Mouse (Mus musculus): ENCODE measurements at regions not wholly inside any gene's neighbourhood (a gene's known extent, or its start where the extent isn't known, plus 50 kb on each side); places are given as distances from the start of the nearest gene placed in this dataset.

DNA sequence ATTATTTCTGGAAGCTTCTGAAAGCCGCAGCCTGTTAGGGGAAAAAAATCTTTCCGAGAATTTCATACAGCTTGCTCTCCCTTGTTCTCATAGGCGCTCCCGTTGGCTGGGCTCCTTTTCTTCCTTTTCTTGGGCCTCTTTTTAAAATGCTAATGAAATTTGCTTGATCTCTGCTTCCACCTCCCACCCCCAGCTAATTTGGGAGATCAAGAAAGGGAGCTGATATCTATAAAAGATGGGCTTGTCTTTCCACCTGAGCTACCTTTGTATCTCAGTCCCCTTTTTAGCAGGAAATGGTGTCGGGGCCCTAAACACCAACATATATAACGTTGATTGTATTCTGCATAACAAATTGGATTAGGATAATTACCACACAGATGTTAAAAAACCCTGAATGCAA, 128.5 kb upstream of the Tex13c2 start:
- Histone ChIP-seq H3K4me1 (ENCODE audit: control insufficient read depth, insufficient read depth) (no peaks in the 10 kb centered on the region), H3K27me3 (ENCODE audit: control insufficient read depth, insufficient read depth, low read length) (no peaks in the 10 kb centered on the region), H3K9me3 (replicated peaks; ENCODE audit: control insufficient read depth, low read length) (no peaks in the 10 kb centered on the region), H3K27ac (ENCODE audit: low read depth) (peak overlapping the region; percentile 67), H3K4me3 (ENCODE audit: low read depth, low read length) (peak overlapping the region; percentile 40), H3K4me2 (ENCODE audit: low read depth, low read length) (peak overlapping the region; percentile 56), H3K9ac (replicated peaks; ENCODE audit: low read depth, low read length) (0 out of 2 replicates have a peak overlapping the region, but pooled peaks have one; percentile 6), H3K36me3 (replicated peaks; ENCODE audit: control insufficient read depth, insufficient read depth, low read length) (no peaks in the 10 kb centered on the region)
- TF ChIP-seq EP300 (IDR thresholded peaks at IDR 0.05; ENCODE audit: low read depth), result no peak
- no peak for TF ChIP-seq CTCF (IDR thresholded peaks at IDR 0.05; ENCODE audit: low read depth)
- ATAC-seq (ENCODE audit: insufficient read depth, low read depth), result 0 out of 2 replicates have a peak, but pooled peaks have one; percentile 4
- WGBS, result 36% methylated on average over 6 of the region's 6 CpGs
- no peak for DNase-seq (ENCODE audit: low spot score)

GRCm38 (mm10) chrX:42361400-42362028, 128.0 kb upstream of the Tex13c2 start:
- H3K36me3 ChIP-seq (replicated peaks; ENCODE audit: control insufficient read depth, insufficient read depth, low read length), result no peaks in the 10 kb centered on the region
- H3K9me3 ChIP-seq (replicated peaks; ENCODE audit: control insufficient read depth, low read length), result no peaks in the 10 kb centered on the region
- no peaks in the 10 kb centered on the region for H3K4me1 ChIP-seq (ENCODE audit: control insufficient read depth, insufficient read depth)
- no peak overlapping the region for H3K9ac ChIP-seq (replicated peaks; ENCODE audit: low read depth, low read length)
- WGBS, result 40% methylated on average over 15 of the region's 15 CpGs
- ATAC-seq (ENCODE audit: insufficient read depth, low read depth) (no peak), DNase-seq (ENCODE audit: low spot score) (no peak)
- H3K4me3 ChIP-seq (ENCODE audit: low read depth, low read length), result no peak overlapping the region
- no peaks in the 10 kb centered on the region for H3K27me3 ChIP-seq (ENCODE audit: control insufficient read depth, insufficient read depth, low read length)
- no peak for TF ChIP-seq EP300 (IDR thresholded peaks at IDR 0.05; ENCODE audit: low read depth)
- TF ChIP-seq CTCF (IDR thresholded peaks at IDR 0.05; ENCODE audit: low read depth), result no peak
- no peak overlapping the region for H3K4me2 ChIP-seq (ENCODE audit: low read depth, low read length)
- H3K27ac ChIP-seq (ENCODE audit: low read depth), result no peak overlapping the region

DNA sequence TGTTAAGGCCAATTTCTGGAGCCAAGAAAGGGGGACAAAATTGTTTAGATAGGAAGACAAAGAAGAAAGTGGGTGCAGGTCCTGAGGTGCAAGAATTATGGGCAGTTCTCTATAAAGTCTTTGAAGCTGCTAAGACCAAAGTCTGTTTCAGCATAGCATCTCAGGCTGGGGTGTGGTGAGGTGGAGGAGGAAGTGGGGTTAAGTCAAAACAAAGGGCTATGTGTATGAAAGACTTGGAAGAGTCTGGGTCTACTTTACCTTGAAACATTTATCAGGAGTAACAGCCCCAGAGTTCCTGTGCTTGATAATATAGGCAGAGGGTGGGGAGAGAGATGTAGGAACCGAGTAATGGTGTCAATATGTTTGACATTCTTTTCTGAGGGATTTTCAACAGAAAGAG, 125.4 kb upstream of the Tex13c2 start:
- WGBS, result 58% methylated on average over 1 of the region's 1 CpGs
- no peaks in the 10 kb centered on the region for H3K36me3 ChIP-seq (replicated peaks; ENCODE audit: control insufficient read depth, insufficient read depth, low read length)
- H3K4me3 ChIP-seq (ENCODE audit: low read depth, low read length), result no peak overlapping the region
- no peak overlapping the region for H3K27ac ChIP-seq (ENCODE audit: low read depth)
- no peak for TF ChIP-seq CTCF (IDR thresholded peaks at IDR 0.05; ENCODE audit: low read depth)
- no peak for TF ChIP-seq EP300 (IDR thresholded peaks at IDR 0.05; ENCODE audit: low read depth)
- no peak overlapping the region for H3K9ac ChIP-seq (replicated peaks; ENCODE audit: low read depth, low read length)
- no peaks in the 10 kb centered on the region for H3K9me3 ChIP-seq (replicated peaks; ENCODE audit: control insufficient read depth, low read length)
- H3K27me3 ChIP-seq (ENCODE audit: control insufficient read depth, insufficient read depth, low read length), result no peaks in the 10 kb centered on the region
- DNase-seq (ENCODE audit: low spot score) (no peak), ATAC-seq (ENCODE audit: insufficient read depth, low read depth) (no peak)
- no peaks in the 10 kb centered on the region for H3K4me1 ChIP-seq (ENCODE audit: control insufficient read depth, insufficient read depth)
- H3K4me2 ChIP-seq (ENCODE audit: low read depth, low read length), result no peak overlapping the region

- Histone ChIP-seq H3K4me1 (ENCODE audit: control insufficient read depth, insufficient read depth) (no peaks in the 10 kb centered on the region), H3K9ac (replicated peaks; ENCODE audit: low read depth, low read length) (no peak overlapping the region), H3K27ac (ENCODE audit: low read depth) (no peak overlapping the region), H3K27me3 (ENCODE audit: control insufficient read depth, insufficient read depth, low read length) (no peaks in the 10 kb centered on the region), H3K4me2 (ENCODE audit: low read depth, low read length) (no peak overlapping the region), H3K9me3 (replicated peaks; ENCODE audit: control insufficient read depth, low read length) (no peaks in the 10 kb centered on the region), H3K36me3 (replicated peaks; ENCODE audit: control insufficient read depth, insufficient read depth, low read length) (no peaks in the 10 kb centered on the region), H3K4me3 (ENCODE audit: low read depth, low read length) (no peak overlapping the region)
- ATAC-seq (ENCODE audit: insufficient read depth, low read depth) (no peak), DNase-seq (ENCODE audit: low spot score) (no peak)
- no peak for TF ChIP-seq EP300 (IDR thresholded peaks at IDR 0.05; ENCODE audit: low read depth)
- no peak for TF ChIP-seq CTCF (IDR thresholded peaks at IDR 0.05; ENCODE audit: low read depth)
- 52% methylated on average over 3 of the region's 3 CpGs for WGBS
Observed at GRCm38 (mm10) chrX:42373794-42374398, 115.6 kb upstream of the Tex13c2 start.

DNA sequence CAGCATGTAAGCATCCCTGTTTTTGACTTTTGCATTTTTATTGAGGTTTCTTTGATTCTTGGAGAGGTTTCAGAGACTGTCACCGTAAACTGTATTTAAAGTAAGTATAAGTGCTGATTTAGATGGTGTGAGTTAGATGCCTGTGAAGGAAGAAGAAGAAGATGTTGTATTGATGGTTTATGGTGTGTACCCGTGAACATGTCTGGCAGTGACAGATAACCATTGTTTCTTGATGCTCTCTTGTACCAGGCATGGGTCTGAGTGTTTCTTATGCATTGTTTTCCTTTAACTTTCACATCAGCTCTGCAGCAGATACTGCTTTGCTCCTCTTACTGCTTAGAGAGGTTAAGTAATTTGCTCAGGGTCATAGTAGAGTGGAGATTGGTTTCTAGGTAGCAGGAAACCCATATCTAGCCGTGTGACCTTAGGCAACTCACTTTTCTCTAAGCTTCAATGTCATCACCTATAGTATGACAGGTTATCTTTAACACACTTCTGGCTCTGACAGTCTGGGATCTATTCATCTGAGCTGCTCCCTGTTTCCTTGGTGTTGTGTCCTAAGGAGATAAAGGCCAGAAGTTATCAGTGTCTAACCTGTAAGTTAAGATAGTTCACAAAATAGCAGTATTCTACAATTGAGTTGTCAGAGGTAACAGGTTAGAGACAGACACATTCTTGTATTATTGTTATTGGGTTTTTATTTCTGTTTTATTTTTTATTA, 95.5 kb upstream of the Tex13c2 start:
- no peak overlapping the region for H3K9ac ChIP-seq (replicated peaks; ENCODE audit: low read depth, low read length)
- no peak overlapping the region for H3K4me2 ChIP-seq (ENCODE audit: low read depth, low read length)
- no peaks in the 10 kb centered on the region for H3K36me3 ChIP-seq (replicated peaks; ENCODE audit: control insufficient read depth, insufficient read depth, low read length)
- no peak overlapping the region for H3K27ac ChIP-seq (ENCODE audit: low read depth)
- WGBS, result 53% methylated on average over 3 of the region's 3 CpGs
- ATAC-seq (ENCODE audit: insufficient read depth, low read depth) (no peak), DNase-seq (ENCODE audit: low spot score) (no peak)
- H3K27me3 ChIP-seq (ENCODE audit: control insufficient read depth, insufficient read depth, low read length), result no peaks in the 10 kb centered on the region
- TF ChIP-seq EP300 (IDR thresholded peaks at IDR 0.05; ENCODE audit: low read depth) (no peak), CTCF (IDR thresholded peaks at IDR 0.05; ENCODE audit: low read depth) (no peak)
- H3K4me3 ChIP-seq (ENCODE audit: low read depth, low read length), result no peak overlapping the region
- no peaks in the 10 kb centered on the region for H3K4me1 ChIP-seq (ENCODE audit: control insufficient read depth, insufficient read depth)
- no peaks in the 10 kb centered on the region for H3K9me3 ChIP-seq (replicated peaks; ENCODE audit: control insufficient read depth, low read length)
